Mouse (Mus musculus) cerebellum, postnatal 10 days (tissue): Measurements from ENCODE around the gene Pax7.

ENCODE experiments used
- DNase-seq, 2 experiments: peaks; one replicate each; pipeline ENCODE4 v3.0.0; 2021; ENCODE audit warnings: mixed read lengths in 2 of 2

The Pax7 gene

GRCm38 (mm10) chr4:139833036-139833634 lies at the start of gene Pax7:
TSS of gene Pax7 (minus strand) at chr4:139833528.
- DNase-seq, result no peak

GRCm38 (mm10) chr4:139881796-139882195 lies 48.5 kb upstream of the Pax7 start:
- peak in 1 of 2 experiments; percentile 28 for DNase-seq

- no peak for DNase-seq
Measured at GRCm38 (mm10) chr4:139879324-139879723, 46.0 kb upstream of the Pax7 start.

- peak; percentile 66 to 71 for DNase-seq
Measured at GRCm38 (mm10) chr4:139878443-139878842, 45.1 kb upstream of the Pax7 start.

GRCm38 (mm10) chr4:139877269-139877668 lies 43.9 kb upstream of the Pax7 start:
- DNase-seq, result peak; percentile 92

- peak; percentile 89 to 92 for DNase-seq
Measured at GRCm38 (mm10) chr4:139872595-139872994, 39.3 kb upstream of the Pax7 start.

GRCm38 (mm10) chr4:139871699-139872098 lies 38.4 kb upstream of the Pax7 start:
- peak in 1 of 2 experiments; percentile 50 for DNase-seq

- DNase-seq, result no peak
Measured at GRCm38 (mm10) chr4:139863218-139863617, 29.9 kb upstream of the Pax7 start.

- peak; percentile 96 to 98 for DNase-seq
Measured at GRCm38 (mm10) chr4:139858635-139859176, 25.4 kb upstream of the Pax7 start.

GRCm38 (mm10) chr4:139852219-139853035 lies 19.1 kb upstream of the Pax7 start:
- peak; percentile 44 to 56 for DNase-seq

- DNase-seq, result no peak
Measured at GRCm38 (mm10) chr4:139851387-139851786, 18.1 kb upstream of the Pax7 start.

- no peak for DNase-seq
Measured at GRCm38 (mm10) chr4:139850547-139851170, 17.3 kb upstream of the Pax7 start.

GRCm38 (mm10) chr4:139843456-139843855 lies 10.1 kb upstream of the Pax7 start:
- DNase-seq, result no peak

- no peak for DNase-seq
Measured at GRCm38 (mm10) chr4:139842919-139843318, 9.6 kb upstream of the Pax7 start.

- DNase-seq, result peak in 1 of 2 experiments; percentile 4
Measured at GRCm38 (mm10) chr4:139840939-139841500, 7.7 kb upstream of the Pax7 start.

- no peak for DNase-seq
Measured at GRCm38 (mm10) chr4:139840442-139840841, 7.1 kb upstream of the Pax7 start.

GRCm38 (mm10) chr4:139836681-139837080 lies 3.4 kb upstream of the Pax7 start:
- no peak for DNase-seq

GRCm38 (mm10) chr4:139836196-139836595 lies 2.9 kb upstream of the Pax7 start:
- DNase-seq, result no peak

GRCm38 (mm10) chr4:139833817-139834401 lies 581 bp upstream of the Pax7 start:
- DNase-seq, result no peak

GRCm38 (mm10) chr4:139832281-139833035 lies 870 bp downstream of the Pax7 start:
- DNase-seq, result peak in 1 of 2 experiments; percentile 47

- peak in 1 of 2 experiments; percentile 58 for DNase-seq
Measured at GRCm38 (mm10) chr4:139831501-139832230, 1.7 kb downstream of the Pax7 start.
